Mouse (Mus musculus): Measurements from ENCODE around the gene Vps37d. TPM values are rescaled to one million over a fixed set of nuclear protein-coding genes. Genes with fewer than 3 reads are reported as not detected.
"Not testable (repeated sequence)": the region's sequence is repeated elsewhere in the genome, so short reads cannot be mapped to it uniquely, and the experiment has no call there.

The Vps37d gene
- polyA plus RNA-seq, 1 experiment: 25.7 TPM

- no peak for DNase-seq (ENCODE audit: extremely low spot score in 1 of 2, low spot score in 1 of 2)
These were observed 1.7 kb downstream of the Vps37d start for GRCm38 (mm10) chr5:135076368-135076767.

- DNase-seq (ENCODE audit: extremely low spot score in 1 of 2, low spot score in 1 of 2): no peak
These were observed 2.4 kb downstream of the Vps37d start for GRCm38 (mm10) chr5:135075655-135076054.

- DNase-seq (ENCODE audit: extremely low spot score in 1 of 2, low spot score in 1 of 2): no peak
These were observed 4.5 kb downstream of the Vps37d start for GRCm38 (mm10) chr5:135073349-135074150.

- no peak for DNase-seq (ENCODE audit: extremely low spot score in 1 of 2, low spot score in 1 of 2)
These were observed 5.3 kb downstream of the Vps37d start for GRCm38 (mm10) chr5:135072720-135073119.

- DNase-seq (ENCODE audit: extremely low spot score in 1 of 2, low spot score in 1 of 2): no peak
These were observed 6.0 kb downstream of the Vps37d start for GRCm38 (mm10) chr5:135072061-135072460.

- no peak for DNase-seq (ENCODE audit: extremely low spot score in 1 of 2, low spot score in 1 of 2)
These were observed 7.6 kb downstream of the Vps37d start for GRCm38 (mm10) chr5:135070448-135070847.

GRCm38 (mm10) chr5:135066008-135066407, 12.1 kb downstream of the Vps37d start:
- no peak for DNase-seq (ENCODE audit: extremely low spot score in 1 of 2, low spot score in 1 of 2)

- DNase-seq (ENCODE audit: extremely low spot score in 1 of 2, low spot score in 1 of 2): not testable (repeated sequence)
These were observed 13.1 kb downstream of the Vps37d start, which contains the start of gene Bud23 for GRCm38 (mm10) chr5:135064909-135065446. TSS of gene Bud23 (minus strand) at chr5:135064959.

GRCm38 (mm10) chr5:135064382-135064766, 13.7 kb downstream of the Vps37d start:
- peak in 1 of 2 experiments; percentile 36 for DNase-seq (ENCODE audit: extremely low spot score in 1 of 2, low spot score in 1 of 2)

GRCm38 (mm10) chr5:135063629-135064381, 14.3 kb downstream of the Vps37d start, which contains the start of gene Dnajc30:
TSS of gene Dnajc30 (plus strand) at chr5:135064202.
- peak; percentile 95 to 98 for DNase-seq (ENCODE audit: extremely low spot score in 1 of 2, low spot score in 1 of 2)

- no peak for DNase-seq (ENCODE audit: extremely low spot score in 1 of 2, low spot score in 1 of 2)
These were observed 24.7 kb downstream of the Vps37d start for GRCm38 (mm10) chr5:135053356-135053755.

- not testable (repeated sequence) for DNase-seq (ENCODE audit: extremely low spot score in 1 of 2, low spot score in 1 of 2)
These were observed 28.8 kb downstream of the Vps37d start for GRCm38 (mm10) chr5:135049268-135049667.

- DNase-seq (ENCODE audit: extremely low spot score in 1 of 2, low spot score in 1 of 2): no peak
These were observed 29.5 kb downstream of the Vps37d start for GRCm38 (mm10) chr5:135048539-135048938.

- DNase-seq (ENCODE audit: extremely low spot score in 1 of 2, low spot score in 1 of 2): peak in 1 of 2 experiments; percentile 53
These were observed 33.5 kb downstream of the Vps37d start for GRCm38 (mm10) chr5:135044575-135044974.

GRCm38 (mm10) chr5:135042105-135042788, 35.8 kb downstream of the Vps37d start:
- DNase-seq (ENCODE audit: extremely low spot score in 1 of 2, low spot score in 1 of 2): no peak

GRCm38 (mm10) chr5:135040777-135041176, 37.3 kb downstream of the Vps37d start:
- DNase-seq (ENCODE audit: extremely low spot score in 1 of 2, low spot score in 1 of 2): peak in 1 of 2 experiments; percentile 67

- peak in 1 of 2 experiments; percentile 60 for DNase-seq (ENCODE audit: extremely low spot score in 1 of 2, low spot score in 1 of 2)
These were observed 38.0 kb downstream of the Vps37d start for GRCm38 (mm10) chr5:135040059-135040458.

GRCm38 (mm10) chr5:135039541-135039940, 38.5 kb downstream of the Vps37d start:
- peak in 1 of 2 experiments; percentile 50 for DNase-seq (ENCODE audit: extremely low spot score in 1 of 2, low spot score in 1 of 2)

GRCm38 (mm10) chr5:135037946-135038345, 40.1 kb downstream of the Vps37d start:
- no peak for DNase-seq (ENCODE audit: extremely low spot score in 1 of 2, low spot score in 1 of 2)

GRCm38 (mm10) chr5:135035608-135036359, 42.3 kb downstream of the Vps37d start:
- DNase-seq (ENCODE audit: extremely low spot score in 1 of 2, low spot score in 1 of 2): peak in 1 of 2 experiments; percentile 79

Measured in frontal cortex, adult 2 months (tissue).